Comparison of ENCODE assay signal across 8 mouse cellular contexts in the genomic region with DNA sequence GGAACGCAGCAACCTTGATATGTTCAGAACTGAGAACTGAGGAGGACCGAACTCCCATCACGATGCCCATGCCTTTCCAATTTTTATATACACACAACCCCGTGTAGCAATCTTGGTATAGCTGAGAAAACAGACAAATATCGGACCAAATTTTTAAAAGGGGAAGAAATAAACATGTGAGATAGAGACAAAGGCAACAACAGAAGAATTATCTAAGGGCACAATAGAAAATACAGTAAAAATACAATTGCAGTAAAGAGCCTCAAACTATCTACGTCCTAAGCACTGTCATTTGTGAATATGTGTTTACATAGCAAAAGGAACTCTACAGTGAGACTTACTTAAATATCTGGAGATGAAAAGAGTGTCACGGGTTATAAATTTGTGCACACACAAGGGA. TPM values are rescaled to one million over a fixed set of nuclear protein-coding genes. Genes with fewer than 3 reads are reported as not detected.
A peak's percentile ranks its signal among the peaks of the same experiment; 100 is the strongest.
DNase-seq lines count a peak whose midpoint lies in the region; ATAC-seq and TF ChIP-seq lines count a peak whose summit lies in the region.

A gene (minus strand): TSS at position 101 of the 400 bp plus-strand sequence.

- intact Hi-C loops in left cerebral cortex, postnatal 25 days (cut with DNase I) = no loop called here

- 0 out of 2 replicates have a peak within 1 kb of the TSS, but pooled peaks have one; percentile 3 for H3K27ac ChIP-seq in lung, embryonic 14.5 days (ENCODE audit: low read depth)
- H3K27ac ChIP-seq in forebrain, embryonic 15.5 days (replicated peaks) = peak within 1 kb of the TSS; percentile 78
- peak within 1 kb of the TSS; percentile 60; the same call in 1 of the 2 replicates for H3K27ac ChIP-seq in neural tube, embryonic 14.5 days (ENCODE audit: low read depth, low read length)

- H3K4me2 ChIP-seq in lung, embryonic 14.5 days = peak within 1 kb of the TSS; percentile 94
- peak within 1 kb of the TSS; percentile 99 for H3K4me2 ChIP-seq in forebrain, embryonic 15.5 days (replicated peaks)
- peak within 1 kb of the TSS; percentile 94 for H3K4me2 ChIP-seq in neural tube, embryonic 14.5 days (ENCODE audit: low read depth, low read length)

- H3K27me3 ChIP-seq in lung, embryonic 14.5 days (ENCODE audit: insufficient read depth, low read length) = peaks cover 9% of the 10 kb centered on the region
- H3K27me3 ChIP-seq in forebrain, embryonic 15.5 days = peaks cover 12% of the 10 kb centered on the region
- H3K27me3 ChIP-seq in neural tube, embryonic 14.5 days (ENCODE audit: control insufficient read depth, insufficient read depth, low read length) = peaks cover 11% of the 10 kb centered on the region; the same call in 1 of the 2 replicates

- H3K36me3 ChIP-seq in lung, embryonic 14.5 days (ENCODE audit: insufficient read depth) = no peaks in the 10 kb centered on the region
- H3K36me3 ChIP-seq in forebrain, embryonic 15.5 days = no peaks in the 10 kb centered on the region
- no peaks in the 10 kb centered on the region for H3K36me3 ChIP-seq in neural tube, embryonic 14.5 days (ENCODE audit: control insufficient read depth, insufficient read depth, low read length)

- no peaks in the 10 kb centered on the region for H3K9me3 ChIP-seq in lung, embryonic 14.5 days (ENCODE audit: low read depth, low read length)
- H3K9me3 ChIP-seq in forebrain, embryonic 15.5 days = no peaks in the 10 kb centered on the region
- no peaks in the 10 kb centered on the region for H3K9me3 ChIP-seq in neural tube, embryonic 14.5 days (ENCODE audit: control insufficient read depth, low read length)

- no peak for DNase-seq in lung, embryonic 14.5 days
- DNase-seq in lung, postnatal 10 days = no peak
- no peak for DNase-seq in left cerebral cortex, postnatal 25 days (ENCODE audit: low spot score in 2 of 2)
- DNase-seq in spleen, postnatal 4 days (ENCODE audit: low spot score in 2 of 2) = no peak
- DNase-seq in thymus, postnatal 25 days = no peak
- DNase-seq in adrenal gland, adult 18-20 months (ENCODE audit: low spot score in 2 of 2) = no peak

- H3K9ac ChIP-seq in lung, embryonic 14.5 days = peak within 1 kb of the TSS; percentile 48
- peak within 1 kb of the TSS; percentile 65 for H3K9ac ChIP-seq in forebrain, embryonic 15.5 days (replicated peaks)
- H3K9ac ChIP-seq in neural tube, embryonic 14.5 days (replicated peaks; ENCODE audit: low read depth, low read length) = peak within 1 kb of the TSS; percentile 51

- no peak for TF ChIP-seq CTCF in lung, embryonic 14.5 days (IDR thresholded peaks at IDR 0.05; ENCODE audit: low read depth)

- ATAC-seq in lung, embryonic 14.5 days (ENCODE audit: insufficient read depth) = no peak
- ATAC-seq in forebrain, embryonic 15.5 days (replicated peaks) = no peak; the same call in 1 of the 2 replicates
- no peak for ATAC-seq in neural tube, embryonic 14.5 days (ENCODE audit: low read depth)

- 30% methylated on average over 7 of the region's 7 CpGs for WGBS in lung, embryonic 14.5 days
- 31% methylated on average over 7 of the region's 7 CpGs for WGBS in forebrain, embryonic 15.5 days
- 32% methylated on average over 7 of the region's 7 CpGs for WGBS in neural tube, embryonic 14.5 days

- 0 out of 2 replicates have a peak, but pooled peaks cover 3% of the 10 kb centered on the region for H3K4me1 ChIP-seq in lung, embryonic 14.5 days (ENCODE audit: insufficient read depth)
- peaks cover 27% of the 10 kb centered on the region for H3K4me1 ChIP-seq in forebrain, embryonic 15.5 days
- H3K4me1 ChIP-seq in neural tube, embryonic 14.5 days (ENCODE audit: control insufficient read depth, insufficient read depth, low read length) = peaks cover 4% of the 10 kb centered on the region; the same call in 1 of the 2 replicates

- peak within 1 kb of the TSS; percentile 51 for H3K4me3 ChIP-seq in lung, embryonic 14.5 days (ENCODE audit: low read depth, low read length)
- H3K4me3 ChIP-seq in forebrain, embryonic 15.5 days = peak within 1 kb of the TSS; percentile 71
- H3K4me3 ChIP-seq in neural tube, embryonic 14.5 days (ENCODE audit: low read depth, low read length) = peak within 1 kb of the TSS; percentile 56

RNA-seq across cellular contexts. Expression of the gene that starts here (rescaled TPM):
- 0.49 and 0.58 TPM in 2 replicates for polyA plus RNA-seq in lung, embryonic 14.5 days (2014; fragmentation: Nextera tagmentation; extraction: Ambion mirVana)
- polyA plus RNA-seq in forebrain, embryonic 15.5 days (2015; fragmentation: Nextera tagmentation; extraction: Ambion mirVana) = 1.9 and 2.5 TPM in 2 replicates
- 10 to 100 TPM; 12.8 to 16.9 TPM for total RNA-seq in left cerebral cortex, postnatal 25 days (2021)
- polyA plus RNA-seq in neural tube, embryonic 14.5 days (2014; fragmentation: Nextera tagmentation; extraction: Ambion mirVana) = 3.6 and 5.8 TPM in 2 replicates
- total RNA-seq in adrenal gland, adult 18-20 months (2021) = under 1 TPM in 1 of 2 experiments, not detected in 1; 0.10 TPM

Comparison
In these comparisons a context has a peak if more than half of its experiments do, and no peak if none do; other contexts are left out.
1. RNA of the gene that starts here (total RNA-seq): 12.8 to 16.9 TPM in left cerebral cortex, postnatal 25 days; 0.10 TPM in adrenal gland, adult 18-20 months; every median in the first group is over 10 times any median in the second.
2. H3K27ac ChIP-seq: peak in every context shown above with its lines; median percentile 78 in forebrain, embryonic 15.5 days; 60 in neural tube, embryonic 14.5 days; 3 in lung, embryonic 14.5 days.
3. Peak in every context shown above with its lines, with median percentiles within 50 percentile points of each other: H3K4me2 ChIP-seq, H3K4me3 ChIP-seq and H3K9ac ChIP-seq.